Mouse (Mus musculus): ENCODE measurements around the gene Dop1b. TPM values are rescaled to one million over a fixed set of nuclear protein-coding genes. Genes with fewer than 3 reads are reported as not detected.
A peak's percentile ranks its signal among the peaks of the same experiment; 100 is the strongest.
"Not testable (repeated sequence)": the region's sequence is repeated elsewhere in the genome, so short reads cannot be mapped to it uniquely, and the experiment has no call there.

Gene Dop1b
- polyA plus RNA-seq (2012; rRNA removed) = 102 and 103 TPM in 2 replicates

- Histone ChIP-seq H3K27ac (ENCODE audit: insufficient read depth, low read length) (peak within 1 kb of the TSS; percentile 63), H3K4me3 (replicated peaks; ENCODE audit: insufficient read depth, low read depth, low read length) (peak within 1 kb of the TSS; percentile 85), H3K27me3 (ENCODE audit: control insufficient read depth, insufficient read depth, low read length) (no peaks in the 10 kb centered on the region), H3K4me1 (ENCODE audit: control insufficient read depth, insufficient read depth, low read length) (peaks cover 14% of the 10 kb centered on the region; the same call in 1 of the 2 replicates)
- DNase-seq = peak; percentile 98 to 100
- TF ChIP-seq POLR2A (IDR thresholded peaks at IDR 0.05; ENCODE audit: borderline replicate concordance, insufficient read depth, low read length) (peak; percentile 71), CTCF (IDR thresholded peaks at IDR 0.05; ENCODE audit: borderline replicate concordance, insufficient read depth, low read depth, low read length) (no peak)
- under 1% methylated on average over 75 of the region's 77 CpGs for WGBS
These were observed at the start of gene Dop1b for GRCm38 (mm10) chr16:93711411-93712188. TSS of gene Dop1b (plus strand) at chr16:93711904.

- Histone ChIP-seq H3K4me3 (replicated peaks; ENCODE audit: insufficient read depth, low read depth, low read length) (no peak overlapping the region), H3K4me1 (ENCODE audit: control insufficient read depth, insufficient read depth, low read length) (no peaks in the 10 kb centered on the region), H3K27me3 (ENCODE audit: control insufficient read depth, insufficient read depth, low read length) (no peaks in the 10 kb centered on the region), H3K27ac (ENCODE audit: insufficient read depth, low read length) (no peak overlapping the region)
- DNase-seq = no peak
- TF ChIP-seq POLR2A (IDR thresholded peaks at IDR 0.05; ENCODE audit: borderline replicate concordance, insufficient read depth, low read length) = no peak
- no peak for TF ChIP-seq CTCF (IDR thresholded peaks at IDR 0.05; ENCODE audit: borderline replicate concordance, insufficient read depth, low read depth, low read length)
These were observed 43.7 kb upstream of the Dop1b start for GRCm38 (mm10) chr16:93667976-93668375.

GRCm38 (mm10) chr16:93669521-93669920 lies 42.2 kb upstream of the Dop1b start:
- TF ChIP-seq CTCF (IDR thresholded peaks at IDR 0.05; ENCODE audit: borderline replicate concordance, insufficient read depth, low read depth, low read length) (no peak), POLR2A (IDR thresholded peaks at IDR 0.05; ENCODE audit: borderline replicate concordance, insufficient read depth, low read length) (no peak)
- Histone ChIP-seq H3K27ac (ENCODE audit: insufficient read depth, low read length) (no peak overlapping the region), H3K4me3 (replicated peaks; ENCODE audit: insufficient read depth, low read depth, low read length) (no peak overlapping the region), H3K4me1 (ENCODE audit: control insufficient read depth, insufficient read depth, low read length) (no peaks in the 10 kb centered on the region), H3K27me3 (ENCODE audit: control insufficient read depth, insufficient read depth, low read length) (no peaks in the 10 kb centered on the region)
- no peak for DNase-seq

GRCm38 (mm10) chr16:93670466-93670865 lies 41.2 kb upstream of the Dop1b start:
- 47% methylated on average over 4 of the region's 4 CpGs for WGBS
- H3K4me3 ChIP-seq (replicated peaks; ENCODE audit: insufficient read depth, low read depth, low read length); H3K27ac ChIP-seq (ENCODE audit: insufficient read depth, low read length); H3K27me3 ChIP-seq (ENCODE audit: control insufficient read depth, insufficient read depth, low read length); H3K4me1 ChIP-seq (ENCODE audit: control insufficient read depth, insufficient read depth, low read length); DNase-seq: not testable (repeated sequence)

GRCm38 (mm10) chr16:93671064-93671463 lies 40.6 kb upstream of the Dop1b start:
- 80% methylated on average over 5 of the region's 5 CpGs for WGBS
- no peak for DNase-seq
- Histone ChIP-seq H3K27ac (ENCODE audit: insufficient read depth, low read length) (no peak overlapping the region), H3K4me1 (ENCODE audit: control insufficient read depth, insufficient read depth, low read length) (no peaks in the 10 kb centered on the region), H3K27me3 (ENCODE audit: control insufficient read depth, insufficient read depth, low read length) (no peaks in the 10 kb centered on the region), H3K4me3 (replicated peaks; ENCODE audit: insufficient read depth, low read depth, low read length) (no peak overlapping the region)
- TF ChIP-seq POLR2A (IDR thresholded peaks at IDR 0.05; ENCODE audit: borderline replicate concordance, insufficient read depth, low read length) (no peak), CTCF (IDR thresholded peaks at IDR 0.05; ENCODE audit: borderline replicate concordance, insufficient read depth, low read depth, low read length) (peak; percentile 39; the same call in 1 of the 2 replicates)

GRCm38 (mm10) chr16:93676376-93676775 lies 35.3 kb upstream of the Dop1b start:
- 79% methylated on average over 5 of the region's 5 CpGs for WGBS

GRCm38 (mm10) chr16:93678206-93678605 lies 33.5 kb upstream of the Dop1b start:
- no peak for DNase-seq

More at GRCm38 (mm10) chr16:93676376-93676775, 35.3 kb upstream of the Dop1b start:
- no peaks in the 10 kb centered on the region for H3K27me3 ChIP-seq (ENCODE audit: control insufficient read depth, insufficient read depth, low read length)
- TF ChIP-seq POLR2A (IDR thresholded peaks at IDR 0.05; ENCODE audit: borderline replicate concordance, insufficient read depth, low read length) (no peak), CTCF (IDR thresholded peaks at IDR 0.05; ENCODE audit: borderline replicate concordance, insufficient read depth, low read depth, low read length) (no peak)
- H3K4me1 ChIP-seq (ENCODE audit: control insufficient read depth, insufficient read depth, low read length) = no peaks in the 10 kb centered on the region
- H3K27ac ChIP-seq (ENCODE audit: insufficient read depth, low read length) = no peak overlapping the region
- no peak for DNase-seq
- H3K4me3 ChIP-seq (replicated peaks; ENCODE audit: insufficient read depth, low read depth, low read length) = no peak overlapping the region

GRCm38 (mm10) chr16:93679165-93679564 lies 32.5 kb upstream of the Dop1b start:
- no peak for DNase-seq
- H3K27me3 ChIP-seq (ENCODE audit: control insufficient read depth, insufficient read depth, low read length) = peaks cover 2% of the 10 kb centered on the region; the same call in 1 of the 2 replicates
- 55% methylated on average over 9 of the region's 9 CpGs for WGBS
- H3K27ac ChIP-seq (ENCODE audit: insufficient read depth, low read length) = no peak overlapping the region
- no peak overlapping the region for H3K4me3 ChIP-seq (replicated peaks; ENCODE audit: insufficient read depth, low read depth, low read length)
- no peak for TF ChIP-seq POLR2A (IDR thresholded peaks at IDR 0.05; ENCODE audit: borderline replicate concordance, insufficient read depth, low read length)
- no peak for TF ChIP-seq CTCF (IDR thresholded peaks at IDR 0.05; ENCODE audit: borderline replicate concordance, insufficient read depth, low read depth, low read length)
- H3K4me1 ChIP-seq (ENCODE audit: control insufficient read depth, insufficient read depth, low read length) = no peaks in the 10 kb centered on the region

More at GRCm38 (mm10) chr16:93678206-93678605, 33.5 kb upstream of the Dop1b start:
- H3K4me3 ChIP-seq (replicated peaks; ENCODE audit: insufficient read depth, low read depth, low read length) = no peak overlapping the region
- TF ChIP-seq POLR2A (IDR thresholded peaks at IDR 0.05; ENCODE audit: borderline replicate concordance, insufficient read depth, low read length) = no peak
- no peak for TF ChIP-seq CTCF (IDR thresholded peaks at IDR 0.05; ENCODE audit: borderline replicate concordance, insufficient read depth, low read depth, low read length)
- peaks cover 2% of the 10 kb centered on the region; the same call in 1 of the 2 replicates for H3K27me3 ChIP-seq (ENCODE audit: control insufficient read depth, insufficient read depth, low read length)
- no peak overlapping the region for H3K27ac ChIP-seq (ENCODE audit: insufficient read depth, low read length)
- no peaks in the 10 kb centered on the region for H3K4me1 ChIP-seq (ENCODE audit: control insufficient read depth, insufficient read depth, low read length)
- WGBS = 77% methylated on average over 4 of the region's 4 CpGs

Data from cerebellum, adult 2 months (tissue).